Mouse (Mus musculus) kidney, postnatal 4 days (tissue): Measurements from ENCODE around the gene Npepl1.

ENCODE experiments used
- DNase-seq, 2 experiments: peaks; one replicate each; pipeline ENCODE4 v3.0.0; 2021; ENCODE audit warnings: mixed read lengths in 2 of 2

Gene Npepl1

DNA sequence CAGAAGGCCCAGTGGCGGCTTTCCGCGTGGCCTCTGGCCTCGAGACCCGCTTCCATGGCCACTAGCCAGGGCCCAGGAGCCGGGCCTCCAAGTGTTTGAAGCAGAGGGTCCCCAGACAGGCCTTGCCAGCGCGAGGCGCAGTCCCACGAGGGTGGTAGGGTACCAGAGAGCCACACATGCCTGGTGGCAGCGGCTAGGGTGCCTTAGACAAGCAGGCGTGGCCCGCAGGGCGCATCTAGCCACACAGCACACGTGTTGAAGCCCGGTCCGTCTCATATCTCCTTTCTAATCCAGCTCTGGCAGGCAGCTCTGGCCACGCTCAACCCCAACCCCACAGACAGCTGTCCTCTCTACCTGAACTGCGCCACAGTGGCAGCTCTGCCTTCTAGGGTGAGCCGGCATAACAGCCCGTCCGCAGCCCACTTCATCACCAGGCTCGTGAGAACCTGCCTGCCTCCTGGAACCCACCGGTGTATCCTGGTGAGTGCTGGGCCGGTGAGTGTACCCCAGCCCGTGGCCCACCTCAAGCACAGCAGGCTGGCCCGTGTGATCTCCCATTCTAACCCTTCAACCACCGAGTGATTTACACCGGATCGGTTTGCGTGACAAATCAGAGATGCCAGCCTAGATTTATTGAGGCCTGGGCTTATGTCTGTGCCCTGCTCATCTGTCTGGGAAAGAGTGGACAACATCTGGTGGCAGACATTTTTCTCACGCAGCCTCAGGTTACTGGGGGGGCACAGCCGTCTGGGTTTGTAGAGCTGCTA lies 817 bp downstream of the Npepl1 start:
- DNase-seq, result peak in 1 of 2 experiments; percentile 59

DNA sequence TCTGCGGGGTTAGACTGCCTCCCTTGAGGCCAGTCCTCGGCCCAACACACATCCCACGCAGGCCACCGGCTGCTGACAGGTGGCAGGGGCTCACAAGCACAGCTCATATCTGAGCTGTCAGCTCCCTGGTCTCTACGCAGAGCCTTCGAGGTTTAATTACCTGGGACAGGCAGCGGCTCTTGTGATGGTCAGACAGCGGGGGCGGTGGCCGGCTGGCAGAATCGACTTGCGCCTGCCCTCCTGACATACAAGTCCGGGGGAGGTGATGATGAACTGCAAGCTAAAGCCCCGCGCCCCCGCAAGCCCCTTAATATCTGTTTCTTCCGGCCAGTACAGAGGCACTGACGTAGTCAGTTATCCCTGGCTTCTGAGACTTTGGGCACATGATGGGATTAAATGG lies 2.8 kb downstream of the Npepl1 start:
- peak; percentile 61 to 78 for DNase-seq

DNA sequence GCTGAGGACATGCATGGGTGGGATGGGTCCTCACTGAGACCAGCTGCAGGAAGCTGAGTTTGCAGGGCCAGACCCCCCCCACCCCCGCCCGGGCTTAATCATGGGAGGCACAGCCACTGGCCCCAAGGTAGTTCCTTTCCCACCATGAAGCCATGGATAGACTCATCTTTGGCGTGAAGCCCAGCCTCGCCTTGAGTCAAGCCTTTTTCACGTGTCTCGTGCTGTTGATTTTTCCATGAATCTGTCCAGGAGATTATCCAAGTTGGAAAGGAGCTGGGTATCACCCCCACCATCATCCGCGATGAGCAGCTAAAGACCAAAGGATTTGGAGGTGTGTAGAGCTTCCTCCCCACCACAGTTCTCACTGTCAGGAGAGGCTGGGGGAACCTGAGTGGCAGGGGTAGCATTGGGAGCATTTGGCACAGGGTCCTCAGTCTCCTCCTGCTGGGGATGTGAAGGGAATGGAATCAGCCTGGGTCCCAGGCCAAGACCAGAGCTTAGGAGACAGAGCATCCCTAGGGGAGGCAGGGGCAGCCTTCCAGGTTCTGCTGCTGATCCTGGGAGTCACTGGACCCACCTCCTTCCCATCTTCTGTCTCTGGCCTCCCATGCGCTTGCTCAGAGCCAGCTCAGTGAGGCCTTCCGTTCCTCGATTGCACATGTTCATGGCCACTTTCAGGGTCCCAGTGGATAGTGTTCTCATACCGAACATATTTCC lies 4.2 kb downstream of the Npepl1 start:
- no peak for DNase-seq

DNA sequence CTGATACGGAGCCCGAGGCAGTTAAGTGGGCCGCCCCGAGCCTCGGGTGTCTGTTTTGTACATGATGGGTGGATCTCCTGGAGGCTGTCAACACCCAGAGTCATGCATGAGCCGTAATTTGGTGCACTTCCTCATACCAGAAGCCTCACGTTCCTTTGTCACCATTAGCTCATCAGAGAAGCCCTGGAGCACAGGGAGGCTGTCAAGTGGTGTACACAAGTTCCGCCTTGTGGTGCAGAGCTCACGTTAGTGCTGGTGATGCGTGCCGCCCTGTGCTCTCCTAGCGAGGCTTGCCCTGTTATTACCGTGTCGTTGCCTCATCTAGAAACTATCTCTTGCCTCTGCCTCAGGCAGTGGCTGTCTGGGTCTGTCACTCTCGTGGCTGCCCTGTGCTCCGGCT lies 6.8 kb downstream of the Npepl1 start:
- no peak for DNase-seq

DNA sequence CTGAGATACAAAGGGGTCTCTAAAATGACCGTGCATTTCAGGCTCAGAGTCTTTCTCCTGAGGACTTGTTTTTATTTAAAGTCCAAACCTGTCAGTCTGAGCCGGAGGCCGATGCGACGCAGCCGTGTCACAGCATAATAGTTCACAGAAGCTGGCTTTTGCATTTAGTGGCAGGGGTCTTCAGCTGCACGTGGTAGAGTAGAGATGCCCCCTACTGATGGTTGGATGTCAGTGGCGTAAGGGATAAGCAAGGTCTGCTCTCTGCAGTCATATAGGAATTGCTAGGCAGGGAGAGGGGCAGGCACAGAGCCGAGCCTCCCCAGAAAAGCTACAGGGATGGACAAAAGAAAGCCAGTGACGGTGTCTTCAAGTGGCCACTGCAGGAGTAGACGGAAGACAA lies 8.0 kb downstream of the Npepl1 start:
- no peak for DNase-seq

DNA sequence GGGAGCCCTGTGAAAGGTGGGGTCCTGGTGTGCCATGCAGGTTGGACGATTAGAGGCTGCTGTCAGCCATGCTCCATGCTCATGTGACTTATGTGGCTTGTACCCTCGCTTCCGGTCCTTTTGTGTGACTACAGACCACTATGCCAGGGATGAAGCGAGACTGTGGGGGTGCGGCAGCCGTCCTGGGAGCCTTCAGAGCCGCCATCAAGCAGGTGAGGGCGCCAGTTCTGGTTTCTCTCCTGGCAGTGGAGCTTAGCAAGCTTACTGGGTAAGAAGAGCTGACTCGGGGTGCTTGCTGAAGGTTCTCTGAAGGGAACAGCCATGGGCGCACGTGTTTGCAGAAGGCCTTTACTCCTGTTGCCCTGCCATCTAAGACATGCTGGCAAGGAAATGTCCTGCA lies 9.1 kb downstream of the Npepl1 start:
- DNase-seq, result no peak

DNA sequence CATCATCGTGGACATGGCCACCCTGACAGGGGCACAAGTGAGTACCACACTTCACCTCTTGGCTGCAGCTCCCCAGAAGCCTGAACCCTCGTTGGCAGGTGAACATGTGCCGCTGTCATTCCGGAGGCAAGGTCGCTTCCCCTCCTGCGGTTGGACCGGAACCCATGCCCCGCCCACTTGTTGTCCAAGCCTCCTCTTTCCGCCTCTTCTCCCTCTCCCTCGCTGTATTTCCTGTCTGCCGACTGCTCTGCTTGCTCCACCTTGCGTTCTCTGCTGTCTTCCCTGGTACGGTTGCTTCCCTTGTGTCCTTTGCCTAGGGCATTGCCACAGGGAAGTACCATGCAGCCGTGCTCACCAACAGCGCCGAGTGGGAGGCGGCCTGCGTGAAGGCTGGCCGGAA lies 10.5 kb downstream of the Npepl1 start:
- no peak for DNase-seq

DNA sequence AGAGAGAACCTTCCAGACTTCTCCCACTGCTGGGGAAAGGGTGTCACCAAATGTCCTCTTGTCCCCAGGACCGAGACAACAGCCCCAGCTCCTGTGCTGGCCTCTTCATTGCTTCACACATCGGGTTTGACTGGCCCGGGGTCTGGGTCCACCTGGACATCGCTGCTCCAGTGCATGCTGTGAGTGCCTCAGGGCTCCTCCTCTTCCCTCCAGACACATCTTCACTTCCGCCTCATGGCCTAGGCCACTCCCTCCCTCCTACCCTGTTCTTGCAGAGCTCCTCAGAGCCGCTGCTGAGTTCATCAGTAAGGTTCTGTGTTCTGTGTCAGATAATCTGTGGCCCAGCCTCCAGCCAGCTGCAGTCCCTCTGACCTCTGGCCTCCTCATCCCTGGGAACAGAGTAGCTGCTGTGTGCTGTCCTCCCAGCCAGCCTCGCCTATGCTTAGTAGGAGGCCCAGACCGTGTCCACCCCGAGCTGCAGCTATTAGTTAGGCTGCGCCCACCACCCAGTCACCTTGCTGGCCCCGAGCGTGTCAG lies 11.3 kb downstream of the Npepl1 start:
- peak; percentile 37 to 41 for DNase-seq

DNA sequence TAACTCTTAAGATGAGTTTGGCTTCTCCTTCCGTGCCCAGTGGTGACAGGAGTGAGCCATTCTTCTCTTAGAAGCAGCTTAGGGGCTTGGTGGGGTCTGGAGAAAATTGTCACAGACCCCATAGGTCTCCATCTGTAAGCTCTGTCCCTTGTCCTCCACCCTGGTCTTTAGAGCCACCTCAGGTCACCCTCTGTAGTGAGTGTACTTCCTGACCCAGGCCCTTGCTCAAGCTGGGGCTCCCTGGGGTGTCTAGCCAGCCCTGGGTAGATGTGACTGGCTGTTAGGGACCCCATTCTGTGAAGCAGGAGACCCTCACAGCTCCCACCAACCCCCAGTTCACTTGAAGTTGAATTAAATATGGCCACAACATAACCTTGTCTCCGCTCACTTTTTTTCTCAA lies 12.2 kb downstream of the Npepl1 start:
- no peak for DNase-seq

DNA sequence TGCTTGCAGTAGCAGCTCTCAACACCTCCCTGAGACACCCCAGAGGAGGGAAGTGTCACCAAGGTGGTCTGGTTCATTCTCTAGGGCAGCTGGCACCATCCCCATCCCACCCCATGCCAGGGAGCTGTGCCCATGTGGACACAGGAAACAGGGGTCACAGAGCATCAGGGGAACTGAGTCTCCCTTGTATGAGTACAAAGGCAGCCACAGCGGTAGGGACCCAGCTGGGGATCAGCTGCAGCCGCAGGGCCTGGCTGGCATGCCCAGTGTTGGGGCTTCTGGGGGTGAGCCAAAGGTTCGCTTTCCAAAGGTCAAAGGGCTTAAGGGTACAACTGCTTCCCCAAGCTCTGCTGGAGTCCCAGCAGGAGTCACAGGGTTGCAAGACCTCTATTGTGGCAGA lies 13.6 kb downstream of the Npepl1 start:
- DNase-seq, result no peak

DNA sequence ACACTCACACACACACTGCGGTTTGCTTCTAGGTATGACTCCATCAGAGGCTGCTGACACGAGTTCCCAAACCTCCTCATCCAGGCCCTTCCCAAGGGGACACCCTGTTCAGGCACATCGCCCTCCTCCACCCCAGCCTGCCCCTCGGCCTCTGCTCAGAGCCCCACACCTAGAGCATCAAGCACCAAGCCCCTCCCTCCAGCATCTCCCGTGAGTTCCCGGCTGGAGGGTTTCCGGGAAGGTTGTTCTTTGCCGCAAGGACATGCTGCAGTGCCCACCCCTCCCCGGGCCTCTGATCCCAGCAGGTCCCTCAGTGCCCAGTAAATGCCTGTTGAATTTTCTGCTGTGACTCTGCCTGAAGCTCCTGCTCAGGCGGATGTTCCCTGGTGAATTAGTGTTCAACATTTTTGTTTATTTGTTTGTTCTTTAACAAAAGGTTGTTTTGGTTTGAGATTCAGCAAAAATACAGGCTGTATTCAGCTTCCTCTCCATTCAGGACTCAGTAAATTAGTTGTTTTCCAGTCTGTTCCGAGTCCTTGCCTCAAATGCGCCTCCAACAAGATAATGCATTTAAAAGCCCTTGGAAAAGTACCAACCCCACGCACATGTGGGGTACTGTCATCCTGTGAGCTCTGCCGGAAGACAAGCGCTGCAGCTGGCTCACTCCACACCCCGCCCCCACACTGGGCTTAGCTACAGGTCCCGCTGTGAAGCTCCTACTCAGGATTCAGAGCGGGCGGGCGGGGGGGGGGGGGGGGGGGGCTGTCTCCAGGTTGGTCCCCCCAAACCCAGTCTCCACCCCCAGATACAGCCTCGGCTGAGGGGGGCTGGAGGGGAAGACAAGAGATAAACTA lies 16.6 kb downstream of the Npepl1 start:
- peak; percentile 71 to 81 for DNase-seq

DNA sequence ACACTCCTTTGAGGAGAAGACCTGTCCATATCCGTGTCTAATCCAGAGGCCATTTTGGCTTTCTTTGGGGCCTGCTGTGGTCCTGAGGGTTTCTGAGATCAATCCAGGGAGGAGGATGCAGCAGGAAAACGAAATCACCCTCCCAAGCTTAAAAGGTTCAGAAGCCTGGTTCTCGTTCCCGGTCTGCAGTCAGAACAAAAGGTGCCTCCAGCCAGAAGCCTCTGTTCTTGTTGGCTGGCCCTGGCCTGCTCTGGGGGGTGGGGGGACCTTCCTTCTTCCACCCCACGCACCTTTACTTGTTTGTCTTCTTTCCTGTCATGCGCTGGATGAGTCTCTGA lies 17.2 kb downstream of the Npepl1 start:
- DNase-seq, result no peak

DNA sequence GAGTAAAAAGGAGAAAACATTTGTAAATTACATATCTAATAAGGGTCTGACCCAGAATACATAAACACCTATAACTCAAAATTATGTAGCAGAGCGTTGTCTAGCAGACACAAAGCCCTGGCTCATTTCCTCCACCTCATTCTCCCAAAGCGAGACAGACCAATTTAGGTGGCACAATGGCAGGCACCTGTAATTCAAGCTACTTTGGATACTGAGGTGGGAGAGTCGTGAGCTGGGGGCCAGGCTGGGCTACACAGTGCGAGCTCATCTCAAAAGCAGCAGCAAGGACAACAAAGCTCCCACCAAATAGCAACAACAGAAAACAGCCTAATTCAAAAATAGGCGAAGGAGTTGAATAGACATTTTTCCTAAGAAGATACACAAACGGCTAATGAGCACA lies 18.8 kb downstream of the Npepl1 start:
- no peak for DNase-seq

DNA sequence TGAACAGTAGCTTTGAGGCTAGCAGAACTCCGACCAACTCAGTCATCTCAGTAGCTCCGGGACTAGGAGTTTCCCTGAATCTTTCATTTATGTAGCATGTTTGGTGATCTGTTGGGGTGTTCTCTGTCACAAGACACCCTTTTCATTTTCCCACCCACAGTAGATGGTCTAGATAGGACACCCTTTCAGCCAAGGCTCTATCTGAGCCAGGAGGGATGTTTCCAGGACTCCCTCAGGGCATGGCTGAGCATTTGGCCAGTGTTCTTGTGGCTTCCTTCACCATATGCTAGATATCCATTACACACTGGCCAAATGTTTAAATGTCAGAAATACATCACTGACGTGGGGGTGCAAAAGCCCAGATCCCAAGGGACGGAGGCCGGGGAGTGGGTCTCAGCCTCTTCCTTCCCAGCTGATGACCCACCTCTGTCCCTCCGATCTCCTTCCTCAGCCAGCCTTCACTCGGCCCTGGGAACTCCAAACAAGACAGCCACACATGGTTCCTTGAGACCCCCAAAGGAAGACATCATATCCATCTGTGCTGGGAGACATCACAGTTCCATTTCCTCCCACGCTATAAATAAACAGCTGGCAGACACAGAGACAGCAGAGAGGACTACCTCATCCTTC lies 20.4 kb downstream of the Npepl1 start:
- DNase-seq, result no peak

DNA sequence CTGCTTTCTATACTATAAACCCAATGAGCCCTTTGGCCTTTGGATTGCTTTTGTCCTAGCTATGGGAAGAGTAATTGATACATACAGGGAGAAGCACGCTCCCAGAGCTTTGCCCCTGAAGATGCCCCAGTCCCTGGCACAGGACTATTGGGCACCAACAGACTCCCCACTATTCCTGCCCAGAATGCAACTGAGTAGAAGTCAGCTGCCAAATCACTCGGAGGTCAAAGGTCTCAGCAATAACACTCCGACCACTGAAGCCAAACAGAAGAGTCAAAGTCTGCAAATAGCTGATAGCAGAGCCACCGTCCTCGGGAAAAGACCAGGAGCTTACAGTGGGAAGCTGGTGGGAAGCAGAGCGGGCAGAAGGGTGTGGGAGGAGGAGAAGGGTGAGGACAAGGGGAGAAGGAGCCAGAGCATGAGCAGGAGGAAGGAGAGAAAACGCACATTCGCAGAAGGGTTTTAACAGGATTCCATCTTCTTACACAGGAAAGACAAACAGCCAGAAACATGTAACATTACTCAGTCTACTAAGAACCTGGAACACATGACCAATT lies 22.3 kb downstream of the Npepl1 start:
- no peak for DNase-seq

DNA sequence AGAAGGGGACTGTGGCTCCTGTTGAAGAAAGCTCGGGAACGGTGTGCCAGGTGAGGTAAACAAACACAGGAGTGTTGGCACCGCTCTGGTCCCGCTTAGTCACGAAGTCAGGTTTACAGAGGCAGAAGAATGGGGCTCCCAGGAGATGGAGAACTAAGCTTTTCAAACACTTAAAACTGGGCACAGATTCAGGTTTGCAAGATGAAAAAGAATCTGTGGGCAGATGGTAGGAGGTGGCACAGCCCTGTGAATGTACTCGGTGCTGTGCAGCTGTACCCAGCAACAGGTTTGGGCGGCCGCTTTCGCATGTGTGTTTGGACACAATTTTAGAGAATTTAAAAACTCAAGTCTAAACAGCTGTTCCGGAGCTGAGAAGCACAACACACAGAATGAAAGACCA lies 48.9 kb downstream of the Npepl1 start:
- DNase-seq, result no peak

DNA sequence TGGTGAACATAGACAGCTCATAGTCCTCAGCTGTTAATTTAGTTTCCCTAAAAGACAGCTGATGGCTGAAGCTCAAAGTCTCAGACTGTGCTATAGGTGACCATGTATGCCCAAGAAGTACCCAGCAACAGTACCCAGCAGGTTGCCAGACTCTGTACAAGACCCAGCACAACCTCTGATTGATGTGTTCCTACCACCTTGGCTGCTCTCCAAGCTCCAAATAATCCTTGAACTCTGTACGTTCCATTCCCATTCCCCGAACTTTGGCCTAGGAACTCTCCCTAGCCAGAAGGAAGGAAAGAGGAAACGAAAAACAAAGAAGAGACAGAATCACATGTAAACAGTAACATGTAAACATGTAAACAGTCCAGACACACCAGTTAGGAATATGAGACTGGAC lies 50.3 kb downstream of the Npepl1 start:
- peak in 1 of 2 experiments; percentile 7 for DNase-seq
